Comparison of ENCODE assay signal across 39 mouse cellular contexts in the genomic region with DNA sequence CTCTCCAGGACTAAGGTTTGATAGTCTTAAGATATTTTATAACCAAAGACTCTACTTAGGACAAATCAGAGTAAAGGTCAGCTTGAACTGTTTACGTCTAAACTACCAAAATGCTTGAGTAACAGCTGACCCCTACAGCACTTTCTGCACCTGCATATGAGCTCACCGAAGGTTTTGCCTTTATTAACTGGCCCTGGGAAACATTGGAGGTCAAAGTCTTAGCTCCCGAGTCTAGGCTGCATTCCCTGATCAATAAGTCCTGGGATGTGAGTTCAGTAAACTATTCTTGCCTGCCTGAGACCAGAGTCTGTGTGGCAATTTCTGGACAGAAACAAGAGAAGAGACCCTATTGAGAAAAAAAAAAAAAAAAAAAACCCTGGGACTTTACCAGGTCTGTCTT. TPM values are rescaled to one million over a fixed set of nuclear protein-coding genes. Genes with fewer than 3 reads are reported as not detected.
"Had no signal": no experiment of that assay in that cellular context is flagged by ENCODE, and none has a peak within 500 bp of the region (broad histone marks: within the 10 kb centered on the region; RNA-seq: fewer than 3 reads in every experiment).

No protein-coding gene starts in this region.

- H3K9me3 ChIP-seq: heart, embryonic 13.5 days; heart, embryonic 15.5 days; hindbrain, embryonic 13.5 days; hindbrain, embryonic 15.5 days; intestine, embryonic 15.5 days; kidney, embryonic 15.5 days; limb, embryonic 13.5 days; limb, embryonic 15.5 days had no signal

- H3K4me3 ChIP-seq: heart, adult 2 months; heart, embryonic 13.5 days; heart, embryonic 15.5 days; hindbrain, embryonic 13.5 days; hindbrain, embryonic 15.5 days; intestine, embryonic 15.5 days; kidney, embryonic 15.5 days; limb, embryonic 13.5 days; limb, embryonic 15.5 days had no signal

- H3K9ac ChIP-seq: heart, embryonic 13.5 days; heart, embryonic 15.5 days; hindbrain, embryonic 13.5 days; hindbrain, embryonic 15.5 days; intestine, embryonic 15.5 days; kidney, embryonic 15.5 days; limb, embryonic 13.5 days; limb, embryonic 15.5 days; liver, embryonic 14.5 days had no signal

- H3K27me3 ChIP-seq: heart, embryonic 13.5 days; heart, embryonic 15.5 days; hindbrain, embryonic 13.5 days; hindbrain, embryonic 15.5 days; intestine, embryonic 15.5 days; kidney, embryonic 15.5 days; limb, embryonic 13.5 days; limb, embryonic 15.5 days had no signal

- DNase-seq: gastrocnemius, postnatal 14 days; gastrocnemius, postnatal 36 days; heart, adult 2 months; heart, postnatal 14 days; heart, postnatal 36 days; kidney, adult 11 months; kidney, adult 2 months; kidney, adult 9 months; kidney, postnatal 14 days; kidney, postnatal 36 days; layer of hippocampus, adult 9-11 months; layer of hippocampus, postnatal 36 days; left cerebral cortex, postnatal 4 days had no signal

- H3K4me2 ChIP-seq: heart, embryonic 11.5 days; heart, embryonic 13.5 days; heart, embryonic 15.5 days; hindbrain, embryonic 13.5 days; hindbrain, embryonic 15.5 days; intestine, embryonic 15.5 days; kidney, embryonic 15.5 days; limb, embryonic 13.5 days; limb, embryonic 15.5 days had no signal

- ATAC-seq: hindbrain, postnatal 0 days; intestine, embryonic 15.5 days had no signal

- H3K4me1 ChIP-seq: heart, embryonic 13.5 days; heart, embryonic 15.5 days; hindbrain, embryonic 13.5 days; hindbrain, embryonic 15.5 days; intestine, embryonic 15.5 days; kidney, embryonic 15.5 days; limb, embryonic 13.5 days; limb, embryonic 15.5 days had no signal

- H3K27ac ChIP-seq: heart, adult 2 months; heart, embryonic 13.5 days; heart, embryonic 15.5 days; hindbrain, embryonic 13.5 days; hindbrain, embryonic 15.5 days; hindbrain, postnatal 0 days; intestine, embryonic 15.5 days; kidney, embryonic 15.5 days; kidney, postnatal 0 days; limb, embryonic 13.5 days; limb, embryonic 15.5 days; liver, embryonic 14.5 days had no signal

RNA-seq across cellular contexts. Expression of a gene that starts 41.1 kb away (rescaled TPM):
- total RNA-seq: gastrocnemius, adult 18-20 months; gastrocnemius, postnatal 14 days; gastrocnemius, postnatal 36 days; heart, adult 2 months; heart, postnatal 14 days; heart, postnatal 36 days; hematopoietic stem cell, adult 5-6 weeks; layer of hippocampus, adult 18-20 months; layer of hippocampus, postnatal 14 days; layer of hippocampus, postnatal 36 days; left cerebral cortex, adult 18-20 months; left cerebral cortex, adult 8-10 months; left cerebral cortex, postnatal 10 days; left cerebral cortex, postnatal 25 days; left cerebral cortex, postnatal 4 days had no signal
- polyA plus RNA-seq: frontal cortex, adult 2 months; gonadal fat pad, adult 2 months; heart, adult 2 months; heart, embryonic 11.5 days; heart, embryonic 15.5 days; heart, postnatal 0 days; hindbrain, embryonic 11.5 days; hindbrain, embryonic 13.5 days; hindbrain, embryonic 15.5 days; intestine, embryonic 15.5 days; kidney, adult 2 months; kidney, embryonic 15.5 days; kidney, postnatal 0 days; large intestine, adult 2 months; limb, embryonic 11.5 days; limb, embryonic 13.5 days; limb, embryonic 15.5 days; liver, embryonic 14.5 days had no signal
